Mouse (Mus musculus) cortical plate, adult 2 months (tissue): ENCODE data around the gene Thsd1. TPM values are rescaled to one million over a fixed set of nuclear protein-coding genes. Genes with fewer than 3 reads are reported as not detected.

Experiments used
- H3K27ac ChIP-seq: fragments of 200-500 bp; 2 replicates; pipeline ENCODE4 v1.5.1; 2012; ENCODE audit warnings: low read length, control low read depth, inconsistent platforms; ENCODE audit not compliant: insufficient read depth
- H3K4me1 ChIP-seq: fragments of 200-500 bp; 2 replicates; pipeline ENCODE4 v1.6.1; 2011; ENCODE audit warnings: low read length; ENCODE audit not compliant: control insufficient read depth, insufficient read depth
- H3K4me3 ChIP-seq: fragments of 200-500 bp; 2 replicates; pipeline ENCODE4 v1.5.1; 2011; ENCODE audit warnings: mild to moderate bottlenecking, low read length, control low read depth; ENCODE audit not compliant: insufficient read depth
- CTCF ChIP-seq: fragments of 200-500 bp; IDR thresholded peaks from 2 replicates; pipeline ENCODE4 v1.5.1; 2011; ENCODE audit warnings: mild to moderate bottlenecking, control low read depth, low read length; ENCODE audit not compliant: insufficient read depth; ENCODE audit errors: extremely low read depth
- POLR2A ChIP-seq: fragments of 200-500 bp; IDR thresholded peaks from 2 replicates; pipeline ENCODE4 v1.6.1; 2011; ENCODE audit warnings: mild to moderate bottlenecking, low read length, control low read depth; ENCODE audit not compliant: insufficient read depth; ENCODE audit errors: extremely low read depth
- polyA plus RNA-seq: library from polyadenylated mRNA; depleted of rRNA; stranded (reverse); fragments of >200 nt; gene quantifications from 2 replicates; pipeline ENCODE4 v1.2.3, GENCODE M21; 2012

The Thsd1 gene
- polyA plus RNA-seq, 1 experiment = 4.7 TPM

GRCm38 (mm10) chr8:22209012-22209411, 18.1 kb upstream of the Thsd1 start:
- Histone ChIP-seq H3K27ac (no peak overlapping the region), H3K4me3 (no peak overlapping the region), H3K4me1 (no peaks in the 10 kb centered on the region)
- no peak for TF ChIP-seq POLR2A
- TF ChIP-seq CTCF = no peak

GRCm38 (mm10) chr8:22214826-22215225, 12.3 kb upstream of the Thsd1 start:
- no peak overlapping the region for H3K4me3 ChIP-seq
- TF ChIP-seq POLR2A (no peak), CTCF (no peak)
- H3K27ac ChIP-seq = no peak overlapping the region
- no peaks in the 10 kb centered on the region for H3K4me1 ChIP-seq

GRCm38 (mm10) chr8:22226361-22226760, 752 bp upstream of the Thsd1 start:
- H3K4me1 ChIP-seq = no peaks in the 10 kb centered on the region
- H3K27ac ChIP-seq = no peak overlapping the region
- H3K4me3 ChIP-seq = no peak overlapping the region; the same call in 1 of the 2 replicates
- TF ChIP-seq CTCF (no peak), POLR2A (no peak)

- H3K27ac ChIP-seq = 0 out of 2 replicates have a peak overlapping the region, but pooled peaks have one; percentile 29
- TF ChIP-seq POLR2A = no peak
- no peak for TF ChIP-seq CTCF
Observed at GRCm38 (mm10) chr8:22228621-22229020, 1.5 kb downstream of the Thsd1 start.

GRCm38 (mm10) chr8:22242986-22243385, 15.9 kb downstream of the Thsd1 start:
- Histone ChIP-seq H3K4me1 (no peaks in the 10 kb centered on the region), H3K4me3 (no peak overlapping the region), H3K27ac (no peak overlapping the region)
- TF ChIP-seq POLR2A = no peak
- no peak for TF ChIP-seq CTCF

More at GRCm38 (mm10) chr8:22228621-22229020, 1.5 kb downstream of the Thsd1 start:
- Histone ChIP-seq H3K4me1 (no peaks in the 10 kb centered on the region), H3K4me3 (no peak overlapping the region; the same call in 1 of the 2 replicates)

GRCm38 (mm10) chr8:22245663-22246062, 18.6 kb downstream of the Thsd1 start:
- no peak overlapping the region for H3K27ac ChIP-seq
- TF ChIP-seq CTCF = no peak

GRCm38 (mm10) chr8:22247956-22248355, 20.8 kb downstream of the Thsd1 start:
- Histone ChIP-seq H3K4me1 (no peaks in the 10 kb centered on the region), H3K4me3 (no peak overlapping the region), H3K27ac (no peak overlapping the region)
- TF ChIP-seq POLR2A = no peak
- no peak for TF ChIP-seq CTCF

More at GRCm38 (mm10) chr8:22245663-22246062, 18.6 kb downstream of the Thsd1 start:
- H3K4me3 ChIP-seq = no peak overlapping the region
- no peaks in the 10 kb centered on the region for H3K4me1 ChIP-seq

GRCm38 (mm10) chr8:22249080-22249479, 22.0 kb downstream of the Thsd1 start:
- Histone ChIP-seq H3K4me1 (no peaks in the 10 kb centered on the region), H3K4me3 (no peak overlapping the region), H3K27ac (no peak overlapping the region)
- TF ChIP-seq CTCF (no peak), POLR2A (no peak)

- H3K27ac ChIP-seq = no peak overlapping the region; the same call in 1 of the 2 replicates
- no peak overlapping the region for H3K4me3 ChIP-seq
- no peak for TF ChIP-seq CTCF
- TF ChIP-seq POLR2A = no peak
- H3K4me1 ChIP-seq = no peaks in the 10 kb centered on the region; the same call in 1 of the 2 replicates
Observed at GRCm38 (mm10) chr8:22258946-22259450, 31.9 kb downstream of the Thsd1 start.

- H3K4me1 ChIP-seq = no peaks in the 10 kb centered on the region; the same call in 1 of the 2 replicates
- TF ChIP-seq POLR2A (no peak), CTCF (no peak)
- H3K27ac ChIP-seq = peak overlapping the region; percentile 56; the same call in 1 of the 2 replicates
- H3K4me3 ChIP-seq = no peak overlapping the region
Observed at GRCm38 (mm10) chr8:22259531-22259930, 32.4 kb downstream of the Thsd1 start.
